Comparison of ENCODE assay signal across 20 mouse cellular contexts in the genomic region with DNA sequence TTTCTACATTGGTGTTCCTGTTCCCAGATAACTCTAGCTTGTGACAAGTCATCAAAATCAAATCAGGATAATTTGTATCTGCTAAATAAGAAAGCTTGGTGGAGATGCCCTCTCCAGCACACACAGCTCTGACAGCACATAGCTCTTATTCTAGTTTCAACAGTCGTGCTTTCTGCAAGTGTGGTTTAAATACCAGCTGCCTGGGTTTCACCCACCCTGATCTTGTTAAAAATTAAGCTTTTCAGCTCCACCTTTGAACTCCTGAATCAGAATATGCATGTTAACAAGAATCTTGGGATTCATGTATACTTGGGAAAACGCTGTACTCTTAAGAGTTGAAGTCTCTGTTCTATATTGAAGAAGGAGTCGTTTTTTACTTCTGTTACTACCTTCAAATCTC.
DNase-seq lines count a peak whose midpoint lies in the region; ATAC-seq and TF ChIP-seq lines count a peak whose summit lies in the region.
"Had no signal": no experiment of that assay in that cellular context is flagged by ENCODE, and none has a peak within 500 bp of the region (broad histone marks: within the 10 kb centered on the region; RNA-seq: fewer than 3 reads in every experiment).

No protein-coding gene starts in this region.

- H3K27ac ChIP-seq in liver, adult 2 months (replicated peaks; ENCODE audit: insufficient read depth, low read depth, low read length), result no peak overlapping the region
- no peak overlapping the region for H3K27ac ChIP-seq in liver, embryonic 11.5 days (ENCODE audit: low read depth, low read length)
- H3K27ac ChIP-seq: embryonic facial prominence, embryonic 15.5 days; forebrain, embryonic 10.5 days; heart, embryonic 10.5 days had no signal

- peak; percentile 21 for DNase-seq in kidney, adult 11 months
- no peak for DNase-seq in kidney, postnatal 4 days
- peak; percentile 7 for DNase-seq in liver, adult 2 months (ENCODE audit: extremely low read depth, low read depth, low spot score)
- DNase-seq in liver, embryonic 11.5 days (ENCODE audit: low spot score), result no peak
- peak; percentile 42 for DNase-seq in kidney, postnatal 14 days
- DNase-seq in frontal cortex, postnatal 25 days (ENCODE audit: low spot score in 2 of 2), result no peak
- DNase-seq: adrenal gland, postnatal 10 days; cerebellum, adult 11 months; cerebellum, adult 8-10 months; cerebellum, postnatal 14 days; embryo, embryonic 11 days; gastrocnemius, postnatal 10 days; heart, adult 18-20 months; heart, postnatal 10 days had no signal

- H3K9me3 ChIP-seq in liver, embryonic 11.5 days (ENCODE audit: control insufficient read depth, low read length), result no peaks in the 10 kb centered on the region
- H3K9me3 ChIP-seq: embryonic facial prominence, embryonic 15.5 days; forebrain, embryonic 10.5 days; heart, embryonic 10.5 days had no signal

- no peak overlapping the region for H3K9ac ChIP-seq in liver, adult 2 months (ENCODE audit: low read depth, low read length)
- no peak overlapping the region for H3K9ac ChIP-seq in liver, embryonic 11.5 days (ENCODE audit: low read depth, low read length)
- H3K9ac ChIP-seq: embryonic facial prominence, embryonic 15.5 days had no signal

- H3K36me3 ChIP-seq in liver, adult 2 months (ENCODE audit: control insufficient read depth, insufficient read depth, low read length), result no peaks in the 10 kb centered on the region
- H3K36me3 ChIP-seq in liver, embryonic 11.5 days (ENCODE audit: control insufficient read depth, insufficient read depth, low read length), result no peaks in the 10 kb centered on the region
- H3K36me3 ChIP-seq: embryonic facial prominence, embryonic 15.5 days; forebrain, embryonic 10.5 days; heart, embryonic 10.5 days had no signal

- no peaks in the 10 kb centered on the region for H3K27me3 ChIP-seq in liver, adult 2 months (ENCODE audit: control insufficient read depth, insufficient read depth, low read length)
- H3K27me3 ChIP-seq in liver, embryonic 11.5 days (replicated peaks; ENCODE audit: control insufficient read depth, insufficient read depth, low read length), result no peaks in the 10 kb centered on the region
- H3K27me3 ChIP-seq: embryonic facial prominence, embryonic 15.5 days had no signal

- TF ChIP-seq CTCF in liver, adult 2 months (IDR thresholded peaks at IDR 0.05; ENCODE audit: low read depth, low read length), result no peak

- TF ChIP-seq POLR2A in liver, adult 2 months (IDR thresholded peaks at IDR 0.05; ENCODE audit: extremely low read depth, insufficient read depth, low read length), result no peak

- no peak overlapping the region for H3K4me2 ChIP-seq in liver, embryonic 11.5 days
- H3K4me2 ChIP-seq: embryonic facial prominence, embryonic 15.5 days had no signal

- H3K4me1 ChIP-seq in liver, adult 2 months (ENCODE audit: control insufficient read depth, insufficient read depth, low read length), result no peaks in the 10 kb centered on the region
- H3K4me1 ChIP-seq in liver, embryonic 11.5 days (replicated peaks; ENCODE audit: control insufficient read depth, insufficient read depth, low read length), result no peaks in the 10 kb centered on the region
- H3K4me1 ChIP-seq: embryonic facial prominence, embryonic 15.5 days; heart, embryonic 10.5 days had no signal

- H3K79me2 ChIP-seq in liver, adult 2 months (ENCODE audit: control insufficient read depth, insufficient read depth, low read length), result no peaks in the 10 kb centered on the region

- no peak for ATAC-seq in liver, embryonic 11.5 days (replicated peaks; ENCODE audit: low FRiP score)
- ATAC-seq in megakaryocyte progenitor cell, adult 5-6 weeks (replicated peaks; ENCODE audit: poor library complexity), result no peak
- ATAC-seq: forebrain, embryonic 14.5 days had no signal

- WGBS in liver, adult 2 months, result 46% methylated on average over 3 of the region's 3 CpGs
- 67% methylated on average over 3 of the region's 3 CpGs for WGBS in liver, embryonic 11.5 days

- H3K4me3 ChIP-seq in liver, adult 2 months (ENCODE audit: insufficient read depth, low read depth, low read length), result no peak overlapping the region
- H3K4me3 ChIP-seq in liver, embryonic 11.5 days (ENCODE audit: low read depth, low read length), result no peak overlapping the region
- H3K4me3 ChIP-seq: embryonic facial prominence, embryonic 15.5 days; erythroblast, embryonic 14.5 days; forebrain, embryonic 10.5 days; heart, embryonic 10.5 days had no signal

Comparison
In these comparisons a context has a peak if more than half of its experiments do, and no peak if none do; other contexts are left out.
1. DNase-seq: peak in kidney, adult 11 months (single experiment), liver, adult 2 months (single experiment) and kidney, postnatal 14 days (single experiment); none in kidney, postnatal 4 days (0 of 2), liver, embryonic 11.5 days (single experiment) and frontal cortex, postnatal 25 days (0 of 2).